Mouse (Mus musculus) ES-Bruce4 (cell line): ENCODE measurements around the gene Kcnk16.

Experiments
- CTCF ChIP-seq: IDR thresholded peaks from one replicate; pipeline ENCODE4 v1.8.1; 2011; ENCODE audit warnings: low read depth, low read length
- EP300 ChIP-seq: IDR thresholded peaks from 2 replicates; pipeline ENCODE4 v1.6.1; 2011; ENCODE audit warnings: low read depth, low read length; ENCODE audit not compliant: insufficient read depth
- POLR2A ChIP-seq: IDR thresholded peaks from one replicate; pipeline ENCODE4 v1.8.1; 2011; ENCODE audit warnings: low read length; ENCODE audit not compliant: insufficient read depth

DNA sequence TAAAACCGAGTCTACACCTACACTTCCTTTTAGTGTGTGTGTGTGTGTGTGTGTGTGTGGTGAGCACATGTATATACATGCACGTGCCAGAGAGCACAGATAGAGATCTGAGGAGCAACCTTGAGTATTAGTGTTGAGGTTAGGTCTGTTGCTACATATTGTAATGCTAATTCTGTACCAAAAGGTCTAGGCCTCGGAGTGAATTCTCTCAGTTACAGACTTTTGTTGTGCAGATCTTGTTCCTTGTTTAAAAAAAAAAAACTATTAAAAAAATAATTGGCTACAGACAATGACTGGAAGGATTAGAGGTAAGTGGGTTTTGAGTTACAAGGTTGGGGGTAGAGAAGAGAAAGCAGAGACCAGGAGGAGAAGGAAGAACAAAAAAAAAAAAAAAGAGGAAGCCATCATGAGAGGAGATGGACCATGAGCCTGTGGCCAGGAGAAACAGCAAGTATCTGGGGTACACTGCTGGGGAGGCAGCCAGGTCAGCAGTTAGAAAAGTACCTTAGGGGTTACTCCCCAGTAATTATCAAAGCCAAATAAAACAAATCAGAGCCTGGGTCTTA lies 51.6 kb downstream of the Kcnk16 start:
- no peak for TF ChIP-seq CTCF
- peak; percentile 80 for TF ChIP-seq EP300
- TF ChIP-seq POLR2A: no peak
